Mouse (Mus musculus) lung, embryonic 14.5 days (tissue): Measurements from ENCODE around the gene Fam110a. TPM values are rescaled to one million over a fixed set of nuclear protein-coding genes. Genes with fewer than 3 reads are reported as not detected.

ENCODE experiments used
- ATAC-seq: fragments of 200-750 bp; cut with Nextera tagmentation; 2 replicates; pipeline ENCODE4 v1.8.0; 2017; ENCODE audit warnings: mild to moderate bottlenecking, moderate TSS enrichment, moderate library complexity; ENCODE audit not compliant: insufficient read depth
- DNase-seq: peaks from one replicate; pipeline ENCODE4 v3.0.0-alpha.2; 2015
- H3K27ac ChIP-seq: fragments of 300-500 bp; sonication (generic); 2 replicates; pipeline ENCODE4 v1.5.1; 2014; ENCODE audit warnings: low read depth, mild to moderate bottlenecking, moderate library complexity
- H3K27me3 ChIP-seq: fragments of 300-500 bp; sonication (generic); 2 replicates; pipeline ENCODE4 v1.6.1; 2014; ENCODE audit warnings: low read length, control low read depth; ENCODE audit not compliant: insufficient read depth
- H3K36me3 ChIP-seq: fragments of 300-500 bp; sonication (generic); 2 replicates; pipeline ENCODE4 v1.6.1; 2014; ENCODE audit warnings: control low read depth; ENCODE audit not compliant: insufficient read depth
- H3K4me1 ChIP-seq: fragments of 300-500 bp; sonication (generic); 2 replicates; pipeline ENCODE4 v1.6.1; 2014; ENCODE audit warnings: antibody characterized with exemption, control low read depth; ENCODE audit not compliant: insufficient read depth
- H3K4me2 ChIP-seq: fragments of 300-500 bp; sonication (generic); 2 replicates; pipeline ENCODE4 v1.6.1; 2014; ENCODE audit warnings: mild to moderate bottlenecking
- H3K4me3 ChIP-seq: fragments of 300-500 bp; sonication (generic); 2 replicates; pipeline ENCODE4 v1.5.1; 2014; ENCODE audit warnings: low read depth, low read length
- H3K9ac ChIP-seq: fragments of 300-500 bp; sonication (generic); 2 replicates; pipeline ENCODE4 v1.6.1; 2014
- H3K9me3 ChIP-seq: fragments of 300-500 bp; sonication (generic); 2 replicates; pipeline ENCODE4 v1.6.1; 2016; ENCODE audit warnings: low read depth, low read length, control low read depth
- CTCF ChIP-seq: IDR thresholded peaks from 2 replicates; pipeline ENCODE4 v1.5.1; 2016; ENCODE audit warnings: antibody characterized with exemption, low read depth
- WGBS: fragments of 180-500 bp; shearing (Covaris S2); extraction: QIAGEN DNeasy Blood & Tissue Kit; methylation state at CpG from one replicate; pipeline ENCODE4 v1.1.7; 2014; 5-methylcytosine and 5-hydroxymethylcytosine counted together
- polyA plus RNA-seq: library from polyadenylated mRNA; unstranded; fragments of >200 nt; fragmentation: Nextera tagmentation; extraction: Ambion mirVana; gene quantifications from 2 replicates; pipeline ENCODE4 v1.2.1, GENCODE M21; 2014

The Fam110a gene
- polyA plus RNA-seq = 29.3 and 29.4 TPM in 2 replicates

DNA sequence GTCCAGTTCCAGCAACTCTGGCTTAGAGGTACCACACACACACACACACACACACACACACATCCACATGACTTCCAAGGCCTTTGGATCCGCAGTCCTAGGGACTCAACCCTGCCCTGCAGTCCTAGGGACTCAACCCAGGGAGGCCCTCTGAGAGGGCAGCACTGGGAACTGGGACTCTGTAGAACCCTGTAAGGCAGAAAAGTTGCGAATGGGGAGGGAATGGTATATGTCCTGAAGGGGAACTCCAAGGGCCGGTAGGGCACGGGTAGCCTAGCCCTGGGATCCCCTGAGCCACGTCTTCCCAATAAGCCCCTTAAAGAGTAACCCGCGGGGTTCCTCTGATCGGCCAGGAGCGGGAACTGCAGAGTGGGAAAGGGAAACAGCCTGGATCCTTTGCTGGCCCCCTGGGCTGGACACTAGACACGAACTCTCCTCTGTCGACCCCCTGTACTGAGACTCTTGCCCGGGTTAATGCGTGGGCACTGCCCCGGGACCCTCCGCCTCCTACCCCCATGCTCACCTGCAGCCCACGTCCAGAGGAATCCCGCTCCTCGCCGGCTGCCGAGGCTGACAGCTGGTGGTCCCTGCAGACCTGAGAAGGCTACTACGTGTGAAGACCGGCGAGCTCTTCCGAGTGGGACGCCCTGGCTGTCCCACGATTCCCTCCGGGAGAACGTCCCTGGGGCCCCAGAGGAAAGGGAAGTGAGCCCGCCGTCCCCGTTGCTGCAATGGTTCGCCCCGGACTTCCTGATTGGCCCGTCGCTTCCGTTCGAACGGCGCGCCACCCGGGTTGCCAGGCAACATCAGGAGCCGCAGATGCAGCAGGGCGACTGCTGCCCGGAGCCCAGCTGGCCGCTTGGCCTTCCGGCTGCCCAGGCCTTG, at the start of gene Fam110a:
TSS of gene Fam110a (minus strand) at position 750 of the 885 bp plus-strand sequence.
- Histone ChIP-seq H3K4me2 (peak within 1 kb of the TSS; percentile 67), H3K4me3 (peak within 1 kb of the TSS; percentile 58), H3K4me1 (peaks cover 8% of the 10 kb centered on the region; the same call in 1 of the 2 replicates), H3K36me3 (no peaks in the 10 kb centered on the region), H3K27me3 (no peaks in the 10 kb centered on the region), H3K9ac (peak within 1 kb of the TSS; percentile 64), H3K27ac (peak within 1 kb of the TSS; percentile 22), H3K9me3 (no peaks in the 10 kb centered on the region)
- peak; percentile 91 for ATAC-seq
- DNase-seq = peak; percentile 96
- TF ChIP-seq CTCF = no peak
- under 1% methylated on average over 45 of the region's 46 CpGs for WGBS

DNA sequence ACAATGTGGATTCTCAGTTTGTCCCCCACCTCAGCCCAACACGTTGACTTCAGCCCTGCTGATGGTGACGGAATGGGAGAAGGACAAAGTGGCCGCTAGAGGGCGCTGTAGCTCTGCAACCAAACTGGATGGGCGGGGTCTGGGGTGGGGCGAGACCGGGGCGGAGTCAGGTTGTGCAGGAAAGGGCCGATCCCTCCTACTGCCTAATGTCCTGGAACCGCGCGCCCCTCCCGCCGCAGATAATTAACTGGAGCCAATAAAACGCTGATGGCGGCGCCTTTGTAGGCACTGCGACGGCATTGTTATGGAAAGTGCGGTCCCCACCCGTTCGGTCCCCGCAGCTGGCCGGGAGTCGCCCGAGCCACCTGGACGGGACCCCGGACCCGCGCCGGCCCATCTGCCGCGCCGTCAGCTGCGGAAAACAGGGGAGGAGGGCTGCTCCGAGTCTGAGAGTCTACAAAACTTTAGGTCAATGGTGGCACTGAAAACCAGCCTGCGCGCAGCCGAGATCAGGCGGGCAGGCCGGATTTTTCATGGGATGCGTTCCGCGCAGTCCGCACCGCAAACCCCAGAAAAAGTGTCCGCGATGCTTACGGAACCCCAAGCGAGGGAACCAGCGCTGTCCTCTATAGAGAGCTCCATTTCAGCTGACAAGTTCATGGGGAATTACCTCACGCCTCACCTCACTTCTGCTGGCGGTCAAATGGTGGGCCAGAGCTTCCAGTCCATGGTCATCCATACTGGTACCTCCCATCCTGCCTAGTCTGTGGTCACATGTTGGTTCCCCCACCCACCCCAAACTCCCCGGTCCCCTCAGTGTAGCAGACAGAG, 49.4 kb upstream of the Fam110a start:
- Histone ChIP-seq H3K27ac (no peak overlapping the region), H3K4me2 (peak overlapping the region; percentile 97), H3K9ac (peak overlapping the region; percentile 49), H3K27me3 (peaks cover 38% of the 10 kb centered on the region), H3K4me3 (peak overlapping the region; percentile 59), H3K4me1 (no peaks in the 10 kb centered on the region), H3K9me3 (no peaks in the 10 kb centered on the region), H3K36me3 (no peaks in the 10 kb centered on the region)
- peak; percentile 95 for ATAC-seq
- TF ChIP-seq CTCF = peak; percentile 97
- under 1% methylated on average over 54 of the region's 54 CpGs for WGBS
- DNase-seq = peak; percentile 96

DNA sequence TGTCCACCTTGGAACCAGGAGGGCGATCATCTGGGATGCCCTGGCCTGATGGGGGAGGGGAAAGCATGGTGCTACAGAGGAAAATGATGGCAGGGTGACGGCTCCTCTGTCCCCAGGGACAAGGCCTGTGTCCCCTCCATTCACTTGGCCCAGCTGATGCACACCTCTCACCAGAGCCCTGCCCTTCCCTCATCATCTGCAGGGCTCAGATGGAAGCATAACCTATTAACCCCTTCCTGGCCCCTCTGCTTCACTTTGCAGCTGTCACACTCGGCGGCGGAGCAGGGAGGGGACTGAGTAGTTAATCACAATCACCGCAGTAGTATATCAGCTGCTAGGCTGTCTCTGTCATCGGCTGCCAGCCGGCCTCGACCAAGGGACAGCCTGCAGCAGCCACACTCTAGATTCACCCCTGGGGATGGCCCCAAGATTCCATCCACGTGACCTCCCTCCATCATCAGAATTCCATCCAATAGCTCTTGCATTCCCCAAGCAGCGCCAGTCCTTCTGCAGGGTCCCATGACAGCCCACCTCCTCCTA, 44.9 kb upstream of the Fam110a start:
- H3K27ac ChIP-seq = no peak overlapping the region
- no peak overlapping the region for H3K9ac ChIP-seq
- H3K4me3 ChIP-seq = no peak overlapping the region
- WGBS = 39% methylated on average over 11 of the region's 11 CpGs
- no peak for DNase-seq
- H3K4me1 ChIP-seq = no peaks in the 10 kb centered on the region
- ATAC-seq = no peak
- H3K27me3 ChIP-seq = peaks cover 12% of the 10 kb centered on the region; the same call in 1 of the 2 replicates
- no peak for TF ChIP-seq CTCF
- H3K36me3 ChIP-seq = no peaks in the 10 kb centered on the region
- no peak overlapping the region for H3K4me2 ChIP-seq
- no peaks in the 10 kb centered on the region for H3K9me3 ChIP-seq

DNA sequence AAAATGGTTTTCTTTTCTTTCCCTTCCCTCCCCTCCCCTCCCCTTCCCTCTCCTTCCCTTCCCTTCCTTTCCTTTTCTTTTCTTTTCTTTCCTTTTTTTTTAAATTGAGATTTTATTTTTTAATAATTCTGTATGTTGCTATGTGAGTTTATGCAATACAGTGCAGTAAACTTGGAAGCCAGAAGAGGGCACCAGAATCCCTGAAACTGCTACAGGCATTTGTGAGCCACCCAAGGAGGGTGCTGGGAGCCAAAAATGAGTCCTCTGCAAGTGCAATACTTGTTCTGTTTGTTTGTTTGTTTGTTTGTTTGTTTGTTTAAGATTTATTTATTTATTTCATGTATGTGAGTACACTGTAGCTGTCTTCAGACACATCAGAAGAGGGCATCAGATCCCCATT, 42.0 kb upstream of the Fam110a start:
- no peaks in the 10 kb centered on the region for H3K36me3 ChIP-seq
- DNase-seq (peak; percentile 10), ATAC-seq (no peak)
- H3K9me3 ChIP-seq = no peaks in the 10 kb centered on the region
- H3K4me2 ChIP-seq = no peak overlapping the region
- no peak overlapping the region for H3K27ac ChIP-seq
- H3K27me3 ChIP-seq = no peaks in the 10 kb centered on the region; the same call in 1 of the 2 replicates
- 0 out of 2 replicates have a peak, but pooled peaks have one; percentile 13 for TF ChIP-seq CTCF
- H3K4me3 ChIP-seq = no peak overlapping the region
- H3K9ac ChIP-seq = no peak overlapping the region
- H3K4me1 ChIP-seq = no peaks in the 10 kb centered on the region

DNA sequence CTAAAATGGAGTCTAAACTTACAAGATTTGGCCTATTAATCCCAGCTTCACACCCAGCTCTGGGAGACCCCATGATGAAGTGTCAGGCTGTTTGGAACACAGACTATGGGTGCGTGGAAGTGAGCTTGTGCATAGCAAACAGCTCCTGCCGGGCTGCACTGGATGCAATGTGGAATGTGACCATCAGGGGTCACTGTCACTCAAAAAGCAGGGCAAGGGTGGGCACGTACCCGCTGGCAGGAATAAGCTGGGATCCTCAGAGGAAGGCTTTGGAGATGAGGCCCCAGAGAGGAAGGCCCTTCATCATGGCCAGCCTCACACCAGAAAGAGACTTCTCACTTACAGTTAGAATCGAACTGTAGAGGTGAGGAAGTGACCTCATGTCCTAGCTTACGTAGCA, 40.2 kb upstream of the Fam110a start:
- no peak overlapping the region for H3K4me2 ChIP-seq
- H3K9ac ChIP-seq = no peak overlapping the region
- TF ChIP-seq CTCF = peak; percentile 76
- H3K4me3 ChIP-seq = no peak overlapping the region
- H3K27me3 ChIP-seq = no peaks in the 10 kb centered on the region
- peak; percentile 68 for DNase-seq
- H3K4me1 ChIP-seq = no peaks in the 10 kb centered on the region
- no peak overlapping the region for H3K27ac ChIP-seq
- ATAC-seq = no peak
- no peaks in the 10 kb centered on the region for H3K9me3 ChIP-seq
- 21% methylated on average over 6 of the region's 6 CpGs for WGBS
- no peaks in the 10 kb centered on the region for H3K36me3 ChIP-seq

DNA sequence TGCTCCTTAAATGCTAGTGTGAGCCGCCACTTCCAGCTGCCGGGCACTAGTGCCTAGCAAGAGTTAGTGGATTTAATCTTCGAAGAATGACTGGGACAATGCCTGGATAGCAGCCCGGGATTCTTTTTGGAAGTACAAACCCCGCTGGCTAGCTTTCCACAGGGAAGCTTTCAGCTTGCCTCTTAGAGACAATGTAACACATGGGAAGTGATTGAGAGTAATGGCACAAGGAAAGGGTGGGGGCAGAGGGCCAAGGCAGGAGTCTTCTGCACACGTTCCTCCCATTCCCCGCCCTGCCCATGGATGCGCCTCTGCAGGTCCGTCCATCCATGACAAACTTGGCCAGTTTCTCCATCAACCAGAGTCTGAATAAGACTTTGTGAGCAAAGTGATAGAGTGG, 36.6 kb upstream of the Fam110a start:
- no peak for ATAC-seq
- Histone ChIP-seq H3K27me3 (no peaks in the 10 kb centered on the region), H3K9me3 (no peaks in the 10 kb centered on the region), H3K4me2 (no peak overlapping the region), H3K4me3 (no peak overlapping the region), H3K27ac (no peak overlapping the region), H3K9ac (no peak overlapping the region), H3K36me3 (no peaks in the 10 kb centered on the region), H3K4me1 (no peaks in the 10 kb centered on the region)
- no peak for DNase-seq
- TF ChIP-seq CTCF = no peak
- 70% methylated on average over 9 of the region's 9 CpGs for WGBS

DNA sequence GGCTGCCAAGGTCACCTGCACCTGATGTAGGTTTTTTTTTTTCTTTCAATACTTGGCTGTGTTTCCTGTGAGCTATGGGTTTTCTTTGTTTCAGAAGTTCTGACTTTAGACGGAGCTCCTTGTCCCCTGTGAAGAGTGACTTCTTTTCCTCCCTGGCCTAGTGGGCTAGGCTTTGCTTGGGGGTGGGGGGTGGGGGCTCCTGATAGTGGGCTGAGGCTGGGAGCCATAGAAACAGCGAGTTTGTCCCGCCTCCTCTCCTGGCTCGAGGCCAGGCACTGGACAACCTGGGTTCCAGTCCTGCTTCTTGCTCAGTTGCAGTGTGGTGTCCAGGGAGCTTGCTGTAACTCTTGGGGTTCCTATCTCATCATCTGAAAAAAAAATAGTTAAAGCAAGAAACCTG, 36.0 kb upstream of the Fam110a start:
- no peak overlapping the region for H3K4me2 ChIP-seq
- H3K4me1 ChIP-seq = no peaks in the 10 kb centered on the region
- no peak for DNase-seq
- ATAC-seq = no peak
- no peak for TF ChIP-seq CTCF
- no peaks in the 10 kb centered on the region for H3K27me3 ChIP-seq
- WGBS = 31% methylated on average over 4 of the region's 4 CpGs
- H3K4me3 ChIP-seq = no peak overlapping the region
- no peaks in the 10 kb centered on the region for H3K36me3 ChIP-seq
- H3K27ac ChIP-seq = no peak overlapping the region; the same call in 1 of the 2 replicates
- no peaks in the 10 kb centered on the region for H3K9me3 ChIP-seq
- H3K9ac ChIP-seq = no peak overlapping the region
